Mouse (Mus musculus) liver, embryonic 14.5 days (tissue): ENCODE results near the gene Tsr3.

Source experiments
- CTCF ChIP-seq: IDR thresholded peaks from 2 replicates; pipeline ENCODE4 v1.5.1; 2016; ENCODE audit warnings: antibody characterized with exemption, low read depth, control low read depth
- EP300 ChIP-seq: IDR thresholded peaks from 2 replicates; pipeline ENCODE4 v1.6.1; 2016; ENCODE audit warnings: antibody characterized with exemption, low read depth

GRCm38 (mm10) chr17:25218967-25219366 is 21.0 kb upstream of the Tsr3 start:
- TF ChIP-seq CTCF (no peak), EP300 (no peak)
